9 mouse cellular contexts compared by ENCODE assay signal in genomic region chr4:133108481-133109334, GRCm38 (mm10). TPM values are rescaled to one million over a fixed set of nuclear protein-coding genes. Genes with fewer than 3 reads are reported as not detected.
DNase-seq lines count a peak whose midpoint lies in the region; ATAC-seq and TF ChIP-seq lines count a peak whose summit lies in the region.
"Had no signal": no experiment of that assay in that cellular context is flagged by ENCODE, and none has a peak within 500 bp of the region (broad histone marks: within the 10 kb centered on the region; RNA-seq: fewer than 3 reads in every experiment).

No protein-coding gene starts in this region.

- H3K27ac ChIP-seq in liver, postnatal 0 days (ENCODE audit: low read depth) = peak overlapping the region; percentile 26; the same call in 1 of the 2 replicates
- H3K27ac ChIP-seq in liver, embryonic 12.5 days = no peak overlapping the region
- H3K27ac ChIP-seq in embryonic facial prominence, embryonic 14.5 days (replicated peaks; ENCODE audit: low read depth, low read length) = peak overlapping the region; percentile 74
- peak overlapping the region; percentile 86 for H3K27ac ChIP-seq in stomach, postnatal 0 days (replicated peaks)
- H3K27ac ChIP-seq: macrophage had no signal

- no peak overlapping the region for H3K4me2 ChIP-seq in liver, postnatal 0 days (ENCODE audit: low read depth, low read length)
- H3K4me2 ChIP-seq in liver, embryonic 12.5 days = no peak overlapping the region
- no peak overlapping the region; the same call in 1 of the 2 replicates for H3K4me2 ChIP-seq in embryonic facial prominence, embryonic 14.5 days (ENCODE audit: low read depth, low read length)
- no peak overlapping the region for H3K4me2 ChIP-seq in stomach, postnatal 0 days (replicated peaks; ENCODE audit: low read depth)

- WGBS in liver, postnatal 0 days (ENCODE audit: insufficient replicate concordance) = 76% methylated on average over 13 of the region's 13 CpGs
- WGBS in liver, embryonic 12.5 days (ENCODE audit: insufficient replicate concordance) = 73% methylated on average over 13 of the region's 13 CpGs
- 30% methylated on average over 13 of the region's 13 CpGs for WGBS in embryonic facial prominence, embryonic 14.5 days
- WGBS in stomach, postnatal 0 days = 62% methylated on average over 13 of the region's 13 CpGs

- TF ChIP-seq CTCF in liver, postnatal 0 days (IDR thresholded peaks at IDR 0.05; ENCODE audit: low read depth) = no peak
- TF ChIP-seq CTCF in stomach, postnatal 0 days (IDR thresholded peaks at IDR 0.05; ENCODE audit: low read depth) = no peak

- no peaks in the 10 kb centered on the region for H3K27me3 ChIP-seq in liver, postnatal 0 days (ENCODE audit: insufficient read depth, low read length)
- H3K27me3 ChIP-seq in liver, embryonic 12.5 days (replicated peaks) = no peaks in the 10 kb centered on the region
- H3K27me3 ChIP-seq in embryonic facial prominence, embryonic 14.5 days (replicated peaks; ENCODE audit: control insufficient read depth, insufficient read depth, low read length) = no peaks in the 10 kb centered on the region
- H3K27me3 ChIP-seq in stomach, postnatal 0 days (ENCODE audit: control insufficient read depth, insufficient read depth, low read length) = no peaks in the 10 kb centered on the region

- intact Hi-C loops in heart, postnatal 10 days (cut with DNase I) = no loop called here

- no peak overlapping the region for H3K4me3 ChIP-seq in liver, postnatal 0 days (ENCODE audit: low read depth, low read length)
- no peak overlapping the region for H3K4me3 ChIP-seq in liver, embryonic 12.5 days
- no peak overlapping the region for H3K4me3 ChIP-seq in embryonic facial prominence, embryonic 14.5 days (ENCODE audit: low read depth, low read length)
- H3K4me3 ChIP-seq in stomach, postnatal 0 days (ENCODE audit: low read depth, low read length) = no peak overlapping the region

- H3K36me3 ChIP-seq in liver, postnatal 0 days (replicated peaks; ENCODE audit: insufficient read depth, low read length) = no peaks in the 10 kb centered on the region
- no peaks in the 10 kb centered on the region for H3K36me3 ChIP-seq in liver, embryonic 12.5 days
- H3K36me3 ChIP-seq in embryonic facial prominence, embryonic 14.5 days (ENCODE audit: control insufficient read depth, insufficient read depth, low read length) = no peaks in the 10 kb centered on the region
- H3K36me3 ChIP-seq in stomach, postnatal 0 days (ENCODE audit: control insufficient read depth, insufficient read depth, low read length) = no peaks in the 10 kb centered on the region

- DNase-seq in liver, postnatal 0 days = no peak
- DNase-seq in embryonic facial prominence, embryonic 14.5 days (ENCODE audit: low spot score) = peak; percentile 80
- peak; percentile 58 to 63 for DNase-seq in heart, postnatal 10 days
- DNase-seq in stomach, postnatal 0 days (ENCODE audit: low spot score) = peak; percentile 23
- DNase-seq in adrenal gland, postnatal 14 days = no peak
- no peak for DNase-seq in urinary bladder, postnatal 4 days (ENCODE audit: low spot score in 2 of 2)
- DNase-seq: adrenal gland, postnatal 10 days had no signal

- H3K9ac ChIP-seq in liver, postnatal 0 days (replicated peaks) = no peak overlapping the region
- H3K9ac ChIP-seq in liver, embryonic 12.5 days = no peak overlapping the region
- H3K9ac ChIP-seq in embryonic facial prominence, embryonic 14.5 days (ENCODE audit: low read depth, low read length) = 0 out of 2 replicates have a peak overlapping the region, but pooled peaks have one; percentile 21
- H3K9ac ChIP-seq in stomach, postnatal 0 days (ENCODE audit: low read length) = 0 out of 2 replicates have a peak overlapping the region, but pooled peaks have one; percentile 27

- ATAC-seq in liver, postnatal 0 days = no peak
- ATAC-seq in liver, embryonic 12.5 days = no peak
- peak; percentile 31; the same call in 1 of the 2 replicates for ATAC-seq in embryonic facial prominence, embryonic 14.5 days (ENCODE audit: low read depth)
- ATAC-seq in stomach, postnatal 0 days (ENCODE audit: low FRiP score, low TSS enrichment) = no peak

- TF ChIP-seq EP300 in liver, postnatal 0 days (IDR thresholded peaks at IDR 0.05; ENCODE audit: low read depth) = no peak
- no peak for TF ChIP-seq EP300 in stomach, postnatal 0 days (optimal IDR thresholded peaks at IDR 0.05)

- peaks cover 15% of the 10 kb centered on the region for H3K4me1 ChIP-seq in liver, postnatal 0 days (ENCODE audit: insufficient read depth)
- H3K4me1 ChIP-seq in liver, embryonic 12.5 days = peaks cover 27% of the 10 kb centered on the region
- H3K4me1 ChIP-seq in embryonic facial prominence, embryonic 14.5 days (ENCODE audit: control insufficient read depth, insufficient read depth, low read length) = peaks cover 29% of the 10 kb centered on the region
- H3K4me1 ChIP-seq in stomach, postnatal 0 days (replicated peaks; ENCODE audit: control insufficient read depth, insufficient read depth) = peaks cover 3% of the 10 kb centered on the region; the same call in 1 of the 2 replicates

- H3K9me3 ChIP-seq in liver, postnatal 0 days (ENCODE audit: low read length) = no peaks in the 10 kb centered on the region
- no peaks in the 10 kb centered on the region for H3K9me3 ChIP-seq in liver, embryonic 12.5 days (replicated peaks)
- no peaks in the 10 kb centered on the region for H3K9me3 ChIP-seq in embryonic facial prominence, embryonic 14.5 days (ENCODE audit: control insufficient read depth, low read length)
- no peaks in the 10 kb centered on the region for H3K9me3 ChIP-seq in stomach, postnatal 0 days (ENCODE audit: control insufficient read depth, low read length)

RNA-seq across cellular contexts. Expression of gene Wasf2, which starts 21.6 kb away (rescaled TPM):
- polyA plus RNA-seq in liver, postnatal 0 days (2015; fragmentation: Nextera tagmentation; extraction: Ambion mirVana) = 35.8 and 43.1 TPM in 2 replicates
- 35.9 and 42.2 TPM in 2 replicates for polyA plus RNA-seq in liver, embryonic 12.5 days (2016; fragmentation: Nextera tagmentation; extraction: Ambion mirVana)
- polyA plus RNA-seq in embryonic facial prominence, embryonic 14.5 days (2014; fragmentation: Nextera tagmentation; extraction: Ambion mirVana) = 83.4 and 92.4 TPM in 2 replicates
- 100 to 1,000 TPM; 134 to 164 TPM for total RNA-seq in heart, postnatal 10 days (2021)
- polyA plus RNA-seq in stomach, postnatal 0 days (2015; fragmentation: Nextera tagmentation; extraction: Ambion mirVana) = 71.4 and 84.2 TPM in 2 replicates
- 117 and 150 TPM in 2 replicates for total RNA-seq in adrenal gland, postnatal 14 days (2021)

Comparison
In these comparisons a context has a peak if more than half of its experiments do, and no peak if none do; other contexts are left out.
1. DNase-seq: peak in embryonic facial prominence, embryonic 14.5 days (single experiment), heart, postnatal 10 days (2 of 2) and stomach, postnatal 0 days (single experiment); none in liver, postnatal 0 days (single experiment), adrenal gland, postnatal 14 days (single experiment) and urinary bladder, postnatal 4 days (0 of 2).
2. H3K9ac ChIP-seq: peak in embryonic facial prominence, embryonic 14.5 days (single experiment) and stomach, postnatal 0 days (single experiment); none in liver, postnatal 0 days (single experiment) and liver, embryonic 12.5 days (single experiment).